Mouse (Mus musculus): ENCODE data around the gene Pacrg. TPM values are rescaled to one million over a fixed set of nuclear protein-coding genes. Genes with fewer than 3 reads are reported as not detected.

Pacrg gene
- polyA plus RNA-seq, 1 experiment from 2014 or later: 1.1 TPM

DNA sequence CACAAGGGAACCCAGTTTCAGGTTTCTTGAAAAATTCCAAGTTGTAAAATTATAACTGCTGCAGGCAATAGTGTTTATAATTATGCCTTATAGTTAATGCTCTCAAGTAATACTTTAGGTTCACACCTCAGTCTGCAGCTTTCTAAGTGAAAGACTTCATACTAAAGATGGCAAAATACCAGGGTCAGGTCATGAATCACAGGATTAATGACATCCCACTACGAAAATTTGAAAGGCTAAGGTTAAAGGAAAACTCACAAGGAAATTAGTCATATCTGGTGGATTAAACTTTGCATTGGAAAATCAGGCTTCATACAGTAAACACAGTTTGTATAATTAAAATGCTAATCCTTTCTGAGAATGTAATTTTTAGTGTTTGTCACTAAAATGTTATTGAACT, 200.3 kb downstream of the Pacrg start:
- H3K9me3 ChIP-seq (replicated peaks; ENCODE audit: control insufficient read depth, low read length): no peaks in the 10 kb centered on the region

DNA sequence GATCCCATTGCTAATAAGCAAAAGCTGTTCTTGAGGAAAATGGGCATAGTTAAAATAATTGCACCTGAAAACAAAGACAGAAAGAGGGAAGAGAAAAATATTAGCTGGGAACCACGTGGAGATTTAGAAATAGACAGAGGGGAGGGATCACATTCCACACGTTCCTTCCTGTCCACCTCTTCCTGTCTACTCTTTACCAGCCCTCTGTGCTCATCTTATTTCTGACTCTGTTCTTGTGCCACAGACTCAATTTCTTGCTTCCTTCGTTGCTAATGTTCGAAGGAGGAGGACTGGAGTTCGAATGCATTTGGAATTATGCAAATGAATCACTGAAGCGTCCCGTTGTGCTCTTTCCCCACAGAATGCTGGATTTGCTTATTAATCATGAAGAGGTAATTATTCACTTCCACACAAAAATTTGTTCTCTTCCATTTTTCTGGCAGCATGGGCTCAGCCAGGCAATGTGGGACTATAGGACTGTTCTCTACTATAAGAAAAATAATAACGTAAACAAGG, 204.1 kb downstream of the Pacrg start:
- no peaks in the 10 kb centered on the region for H3K36me3 ChIP-seq (ENCODE audit: control insufficient read depth, insufficient read depth)
- no peak overlapping the region for H3K27ac ChIP-seq (ENCODE audit: low read length)
- H3K9ac ChIP-seq (ENCODE audit: low read length): no peak overlapping the region
- no peaks in the 10 kb centered on the region for H3K9me3 ChIP-seq (replicated peaks; ENCODE audit: control insufficient read depth, low read length)
- H3K27me3 ChIP-seq (ENCODE audit: control insufficient read depth, insufficient read depth, low read length): no peaks in the 10 kb centered on the region
- 76% methylated on average over 8 of the region's 8 CpGs for WGBS
- ATAC-seq (replicated peaks; ENCODE audit: extremely low read depth, insufficient read depth, low FRiP score): no peak
- no peaks in the 10 kb centered on the region for H3K4me1 ChIP-seq (ENCODE audit: control insufficient read depth, insufficient read depth, low read length)
- H3K4me3 ChIP-seq (ENCODE audit: low read length): no peak overlapping the region
- H3K4me2 ChIP-seq (ENCODE audit: low read depth, low read length): no peak overlapping the region

More for the DNA sequence above, 200.3 kb downstream of the Pacrg start:
- no peaks in the 10 kb centered on the region for H3K4me1 ChIP-seq (ENCODE audit: control insufficient read depth, insufficient read depth, low read length)
- H3K27ac ChIP-seq (ENCODE audit: low read length): no peak overlapping the region
- no peaks in the 10 kb centered on the region for H3K27me3 ChIP-seq (ENCODE audit: control insufficient read depth, insufficient read depth, low read length)
- ATAC-seq (replicated peaks; ENCODE audit: extremely low read depth, insufficient read depth, low FRiP score): no peak
- H3K4me2 ChIP-seq (ENCODE audit: low read depth, low read length): no peak overlapping the region
- no peak overlapping the region for H3K9ac ChIP-seq (ENCODE audit: low read length)
- no peaks in the 10 kb centered on the region for H3K36me3 ChIP-seq (ENCODE audit: control insufficient read depth, insufficient read depth)
- no peak overlapping the region for H3K4me3 ChIP-seq (ENCODE audit: low read length)
- 71% methylated on average over 1 of the region's 1 CpGs for WGBS

DNA sequence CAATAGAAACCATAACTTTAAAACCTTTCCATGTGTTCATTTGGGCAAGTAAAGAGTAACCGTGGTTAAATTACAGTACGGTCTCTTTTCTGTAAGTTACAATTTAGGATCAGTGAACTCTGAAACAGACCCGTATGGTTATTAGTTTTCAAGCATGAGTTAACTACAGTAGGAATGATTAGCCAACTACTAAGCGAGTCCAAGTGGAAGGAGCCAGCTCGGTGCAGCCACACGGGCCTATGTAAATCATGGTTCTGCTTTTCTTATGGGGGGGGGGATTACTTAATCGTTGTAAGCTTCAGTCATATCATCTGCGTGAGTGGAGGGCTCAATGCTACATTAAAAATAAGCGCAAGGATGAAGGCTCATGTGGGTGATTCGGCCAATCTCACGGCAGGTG, 204.6 kb downstream of the Pacrg start:
- Histone ChIP-seq H3K4me2 (ENCODE audit: low read depth, low read length) (no peak overlapping the region), H3K27me3 (ENCODE audit: control insufficient read depth, insufficient read depth, low read length) (no peaks in the 10 kb centered on the region), H3K4me1 (ENCODE audit: control insufficient read depth, insufficient read depth, low read length) (no peaks in the 10 kb centered on the region), H3K36me3 (ENCODE audit: control insufficient read depth, insufficient read depth) (no peaks in the 10 kb centered on the region), H3K9me3 (replicated peaks; ENCODE audit: control insufficient read depth, low read length) (no peaks in the 10 kb centered on the region), H3K9ac (ENCODE audit: low read length) (no peak overlapping the region), H3K4me3 (ENCODE audit: low read length) (no peak overlapping the region), H3K27ac (ENCODE audit: low read length) (no peak overlapping the region)
- no peak for ATAC-seq (replicated peaks; ENCODE audit: extremely low read depth, insufficient read depth, low FRiP score)
- 89% methylated on average over 11 of the region's 11 CpGs for WGBS

DNA sequence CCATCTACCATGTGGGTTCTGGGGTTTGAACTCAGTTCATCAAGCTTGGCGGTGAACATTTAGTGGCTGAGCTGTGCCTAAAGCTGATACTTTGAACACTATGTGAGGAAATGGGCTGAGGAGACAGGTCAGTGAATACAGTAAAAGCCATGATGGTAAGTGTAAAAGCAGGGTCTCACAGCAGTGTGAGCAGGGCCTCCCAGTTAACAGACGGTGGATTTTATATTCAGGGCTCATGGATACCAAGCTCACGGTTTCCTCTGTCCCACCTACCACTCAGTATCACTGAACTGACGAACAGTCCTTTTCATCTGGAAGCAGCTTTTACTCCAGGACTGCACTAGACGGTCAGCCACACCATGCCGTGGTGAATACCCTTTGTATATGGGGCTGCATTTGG, 205.1 kb downstream of the Pacrg start:
- Histone ChIP-seq H3K36me3 (ENCODE audit: control insufficient read depth, insufficient read depth) (no peaks in the 10 kb centered on the region), H3K9me3 (replicated peaks; ENCODE audit: control insufficient read depth, low read length) (no peaks in the 10 kb centered on the region), H3K9ac (ENCODE audit: low read length) (no peak overlapping the region), H3K4me3 (ENCODE audit: low read length) (no peak overlapping the region), H3K4me1 (ENCODE audit: control insufficient read depth, insufficient read depth, low read length) (no peaks in the 10 kb centered on the region), H3K27ac (ENCODE audit: low read length) (no peak overlapping the region), H3K27me3 (ENCODE audit: control insufficient read depth, insufficient read depth, low read length) (no peaks in the 10 kb centered on the region), H3K4me2 (ENCODE audit: low read depth, low read length) (no peak overlapping the region)
- ATAC-seq (replicated peaks; ENCODE audit: extremely low read depth, insufficient read depth, low FRiP score): no peak
- 95% methylated on average over 6 of the region's 6 CpGs for WGBS

DNA sequence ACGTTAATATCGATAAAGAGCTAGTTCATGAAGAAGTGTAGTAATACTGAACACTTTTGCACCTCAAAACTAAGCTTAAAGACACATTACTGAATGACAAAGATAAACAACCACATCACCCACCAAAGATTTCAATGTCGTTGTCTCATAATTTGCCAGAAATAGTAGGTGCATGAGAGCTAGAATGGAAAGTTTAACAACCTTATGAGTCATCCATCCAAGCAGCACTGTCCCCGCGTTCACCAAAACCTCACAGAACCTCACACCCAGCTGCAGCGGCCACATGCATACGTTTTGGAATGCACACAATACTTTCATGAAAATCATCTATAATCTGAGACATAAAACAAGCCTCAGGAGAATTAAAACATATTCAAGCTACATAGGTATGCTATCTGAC, 206.3 kb downstream of the Pacrg start:
- WGBS: 77% methylated on average over 7 of the region's 7 CpGs

DNA sequence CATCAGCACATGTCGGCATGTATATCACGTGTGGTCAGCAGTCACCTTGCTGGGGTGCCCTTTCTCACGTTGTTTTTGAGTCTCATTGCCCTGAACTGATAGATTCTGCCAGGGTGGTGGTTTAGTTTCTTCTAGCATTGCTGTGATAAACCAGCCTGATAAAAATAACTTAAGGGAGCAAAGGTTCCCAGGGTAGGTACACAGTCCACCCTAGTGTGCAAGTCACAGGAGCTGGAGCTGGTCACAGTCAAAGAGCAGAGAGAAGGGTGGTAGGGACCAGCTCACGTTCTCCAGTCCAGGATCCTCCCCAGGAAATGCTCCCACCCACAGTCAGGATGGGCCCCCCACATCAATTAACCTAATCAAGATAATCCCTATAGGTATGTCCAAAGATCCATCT, 211.9 kb downstream of the Pacrg start:
- 74% methylated on average over 4 of the region's 4 CpGs for WGBS
- H3K9me3 ChIP-seq (replicated peaks; ENCODE audit: control insufficient read depth, low read length): no peaks in the 10 kb centered on the region
- H3K36me3 ChIP-seq (ENCODE audit: control insufficient read depth, insufficient read depth): no peaks in the 10 kb centered on the region
- H3K4me3 ChIP-seq (ENCODE audit: low read length): no peak overlapping the region
- no peaks in the 10 kb centered on the region for H3K4me1 ChIP-seq (ENCODE audit: control insufficient read depth, insufficient read depth, low read length)
- no peaks in the 10 kb centered on the region for H3K27me3 ChIP-seq (ENCODE audit: control insufficient read depth, insufficient read depth, low read length)
- no peak overlapping the region for H3K27ac ChIP-seq (ENCODE audit: low read length)
- H3K9ac ChIP-seq (ENCODE audit: low read length): no peak overlapping the region
- ATAC-seq (replicated peaks; ENCODE audit: extremely low read depth, insufficient read depth, low FRiP score): no peak
- no peak overlapping the region for H3K4me2 ChIP-seq (ENCODE audit: low read depth, low read length)

More for the DNA sequence above, 206.3 kb downstream of the Pacrg start:
- ATAC-seq (replicated peaks; ENCODE audit: extremely low read depth, insufficient read depth, low FRiP score): no peak
- Histone ChIP-seq H3K27me3 (ENCODE audit: control insufficient read depth, insufficient read depth, low read length) (no peaks in the 10 kb centered on the region), H3K9me3 (replicated peaks; ENCODE audit: control insufficient read depth, low read length) (no peaks in the 10 kb centered on the region), H3K9ac (ENCODE audit: low read length) (no peak overlapping the region), H3K4me3 (ENCODE audit: low read length) (no peak overlapping the region), H3K4me2 (ENCODE audit: low read depth, low read length) (no peak overlapping the region), H3K4me1 (ENCODE audit: control insufficient read depth, insufficient read depth, low read length) (no peaks in the 10 kb centered on the region), H3K27ac (ENCODE audit: low read length) (no peak overlapping the region), H3K36me3 (ENCODE audit: control insufficient read depth, insufficient read depth) (no peaks in the 10 kb centered on the region)

DNA sequence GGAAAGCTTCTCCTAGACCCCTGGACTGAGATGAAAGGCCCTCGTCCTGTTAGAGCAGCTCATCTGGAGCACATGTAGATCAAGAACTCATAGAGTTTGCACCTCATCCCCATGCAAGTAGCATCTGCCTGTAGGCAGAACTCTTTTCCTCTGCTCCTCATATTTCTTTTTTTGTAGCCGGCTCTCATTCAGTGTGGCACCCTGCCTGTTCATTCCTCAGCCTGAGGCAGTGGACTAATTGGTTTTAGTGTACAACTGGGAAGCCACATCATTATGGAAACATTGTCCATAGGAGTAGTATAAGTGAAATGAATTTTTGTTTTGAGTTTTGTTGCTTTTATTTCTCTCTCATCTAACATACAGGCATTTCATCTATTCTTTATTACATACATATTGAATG, 212.6 kb downstream of the Pacrg start:
- H3K9ac ChIP-seq (ENCODE audit: low read length): no peak overlapping the region
- no peaks in the 10 kb centered on the region for H3K36me3 ChIP-seq (ENCODE audit: control insufficient read depth, insufficient read depth)
- 70% methylated on average over 2 of the region's 2 CpGs for WGBS
- no peak overlapping the region for H3K4me3 ChIP-seq (ENCODE audit: low read length)
- H3K9me3 ChIP-seq (replicated peaks; ENCODE audit: control insufficient read depth, low read length): no peaks in the 10 kb centered on the region
- H3K27ac ChIP-seq (ENCODE audit: low read length): no peak overlapping the region
- H3K4me2 ChIP-seq (ENCODE audit: low read depth, low read length): no peak overlapping the region
- H3K27me3 ChIP-seq (ENCODE audit: control insufficient read depth, insufficient read depth, low read length): no peaks in the 10 kb centered on the region
- no peaks in the 10 kb centered on the region for H3K4me1 ChIP-seq (ENCODE audit: control insufficient read depth, insufficient read depth, low read length)
- no peak for ATAC-seq (replicated peaks; ENCODE audit: extremely low read depth, insufficient read depth, low FRiP score)

DNA sequence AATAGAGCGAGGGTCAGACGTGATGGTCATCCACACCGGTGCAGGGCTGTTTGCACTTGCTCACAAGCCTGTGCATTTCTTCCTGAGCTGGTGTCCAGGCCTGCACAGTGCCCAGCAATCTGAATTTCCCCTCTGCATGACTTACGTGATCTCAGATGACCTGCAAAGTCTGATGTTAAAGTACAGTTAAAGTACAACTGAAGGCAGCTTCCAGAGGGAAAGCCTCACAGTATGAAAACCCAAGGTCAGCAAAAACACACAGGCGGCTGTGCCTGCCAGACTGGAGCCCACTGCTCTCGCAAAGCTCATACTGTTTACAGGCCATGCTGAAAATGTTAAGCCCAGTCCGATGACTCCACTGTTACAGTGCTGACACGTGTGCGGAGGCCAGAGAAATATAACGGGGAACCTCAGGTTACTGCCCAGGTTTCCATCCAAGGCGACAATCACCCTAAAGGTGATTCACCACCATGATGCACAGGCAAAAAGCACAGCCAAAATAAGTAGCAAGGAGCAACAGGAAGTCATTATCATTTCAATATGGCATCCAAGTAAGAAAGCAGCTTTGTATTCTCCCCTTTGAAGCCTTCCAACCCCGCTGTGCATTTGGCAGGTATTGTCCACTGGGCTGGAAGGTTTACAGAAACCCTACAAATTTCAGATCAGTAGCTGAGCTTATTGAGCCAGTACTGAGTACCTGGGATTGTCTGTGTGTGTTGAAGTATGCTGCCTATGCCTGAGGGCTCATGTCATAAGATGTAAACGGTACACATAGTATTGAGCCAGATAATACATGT, 213.6 kb downstream of the Pacrg start:
- H3K27me3 ChIP-seq (ENCODE audit: control insufficient read depth, insufficient read depth, low read length): no peaks in the 10 kb centered on the region
- H3K4me1 ChIP-seq (ENCODE audit: control insufficient read depth, insufficient read depth, low read length): no peaks in the 10 kb centered on the region
- no peaks in the 10 kb centered on the region for H3K36me3 ChIP-seq (ENCODE audit: control insufficient read depth, insufficient read depth)
- no peak overlapping the region for H3K4me3 ChIP-seq (ENCODE audit: low read length)
- ATAC-seq (replicated peaks; ENCODE audit: extremely low read depth, insufficient read depth, low FRiP score): no peak
- H3K4me2 ChIP-seq (ENCODE audit: low read depth, low read length): no peak overlapping the region
- H3K9me3 ChIP-seq (replicated peaks; ENCODE audit: control insufficient read depth, low read length): no peaks in the 10 kb centered on the region
- WGBS: 80% methylated on average over 13 of the region's 13 CpGs
- H3K9ac ChIP-seq (ENCODE audit: low read length): no peak overlapping the region
- H3K27ac ChIP-seq (ENCODE audit: low read length): no peak overlapping the region

DNA sequence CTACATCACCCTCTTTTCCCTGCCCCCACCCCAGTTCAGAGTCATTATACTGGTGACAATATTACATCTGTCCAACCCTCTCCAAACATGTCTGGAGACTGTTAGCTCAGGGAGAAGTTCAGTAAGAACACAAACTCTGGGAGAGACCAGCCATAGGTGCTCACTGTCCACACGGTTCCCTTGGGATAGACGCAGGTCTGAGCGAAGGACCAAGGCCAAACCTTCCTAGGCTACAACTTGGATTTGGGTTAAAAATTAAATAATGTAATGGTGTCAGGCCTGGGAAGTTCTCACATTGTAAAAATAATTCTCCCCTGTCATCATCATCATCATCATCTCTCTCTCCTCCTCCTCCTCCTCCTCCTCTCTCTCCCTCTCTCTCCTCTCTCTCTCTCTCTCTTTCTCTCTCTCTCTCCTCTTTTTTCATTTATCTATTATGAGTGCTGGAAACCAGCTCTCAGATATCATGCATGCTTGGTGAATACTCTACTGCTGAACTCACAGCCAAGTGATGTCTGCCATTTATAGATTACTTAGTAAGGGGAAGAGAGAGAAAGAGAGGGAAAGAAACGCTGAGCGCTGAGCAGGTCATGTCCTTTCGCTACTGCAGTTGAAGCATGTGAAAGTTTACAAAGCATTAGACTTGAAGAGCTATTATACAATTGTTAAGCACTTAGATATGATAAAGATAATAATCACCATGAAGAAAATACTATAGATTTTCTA, 215.2 kb downstream of the Pacrg start:
- H3K4me1 ChIP-seq (ENCODE audit: control insufficient read depth, insufficient read depth, low read length): no peaks in the 10 kb centered on the region
- H3K36me3 ChIP-seq (ENCODE audit: control insufficient read depth, insufficient read depth): no peaks in the 10 kb centered on the region
- no peak overlapping the region for H3K9ac ChIP-seq (ENCODE audit: low read length)
- H3K4me3 ChIP-seq (ENCODE audit: low read length): no peak overlapping the region
- 73% methylated on average over 6 of the region's 6 CpGs for WGBS
- H3K27ac ChIP-seq (ENCODE audit: low read length): no peak overlapping the region
- no peaks in the 10 kb centered on the region for H3K27me3 ChIP-seq (ENCODE audit: control insufficient read depth, insufficient read depth, low read length)
- no peak for ATAC-seq (replicated peaks; ENCODE audit: extremely low read depth, insufficient read depth, low FRiP score)
- no peaks in the 10 kb centered on the region for H3K9me3 ChIP-seq (replicated peaks; ENCODE audit: control insufficient read depth, low read length)
- no peak overlapping the region for H3K4me2 ChIP-seq (ENCODE audit: low read depth, low read length)
